In genomic region chr16:77028687-77029417, GRCm38 (mm10) we compare ENCODE assay signal across 9 mouse cellular contexts. TPM values are rescaled to one million over a fixed set of nuclear protein-coding genes. Genes with fewer than 3 reads are reported as not detected.
DNase-seq lines count a peak whose midpoint lies in the region; ATAC-seq lines count a peak whose summit lies in the region.
"Had no signal": no experiment of that assay in that cellular context is flagged by ENCODE, and none has a peak within 500 bp of the region (broad histone marks: within the 10 kb centered on the region; RNA-seq: fewer than 3 reads in every experiment).

No protein-coding gene starts in this region.

- H3K9ac ChIP-seq in forebrain, embryonic 16.5 days (replicated peaks; ENCODE audit: low read depth, low read length) = no peak overlapping the region
- H3K9ac ChIP-seq in embryonic facial prominence, embryonic 15.5 days = no peak overlapping the region
- H3K9ac ChIP-seq: neural tube, embryonic 13.5 days had no signal

- no peak overlapping the region for H3K27ac ChIP-seq in forebrain, embryonic 16.5 days (ENCODE audit: low read length)
- no peak overlapping the region for H3K27ac ChIP-seq in forebrain, embryonic 10.5 days
- peak overlapping the region; percentile 60; the same call in 1 of the 2 replicates for H3K27ac ChIP-seq in embryonic facial prominence, embryonic 15.5 days (replicated peaks)
- H3K27ac ChIP-seq: neural tube, embryonic 13.5 days had no signal

- no peak overlapping the region for H3K4me3 ChIP-seq in forebrain, embryonic 16.5 days (replicated peaks; ENCODE audit: low read length)
- H3K4me3 ChIP-seq in forebrain, embryonic 10.5 days = no peak overlapping the region
- H3K4me3 ChIP-seq in embryonic facial prominence, embryonic 15.5 days (replicated peaks) = no peak overlapping the region
- H3K4me3 ChIP-seq: neural tube, embryonic 13.5 days had no signal

- intact Hi-C loops in heart, postnatal 14 days (cut with DNase I) = loop anchor here (5.0 kb wide), 1 partner anchor 53 kb away; no protein-coding TSS in a partner anchor
- intact Hi-C loops in left cerebral cortex, postnatal 36 days (cut with DNase I) = no loop called here

- no peaks in the 10 kb centered on the region for H3K27me3 ChIP-seq in forebrain, embryonic 16.5 days (replicated peaks; ENCODE audit: control insufficient read depth, insufficient read depth, low read length)
- no peaks in the 10 kb centered on the region for H3K27me3 ChIP-seq in forebrain, embryonic 10.5 days (ENCODE audit: poor library complexity, severe bottlenecking)
- no peaks in the 10 kb centered on the region for H3K27me3 ChIP-seq in embryonic facial prominence, embryonic 15.5 days
- H3K27me3 ChIP-seq: neural tube, embryonic 13.5 days had no signal

- H3K4me1 ChIP-seq in forebrain, embryonic 16.5 days (replicated peaks; ENCODE audit: control insufficient read depth, insufficient read depth, low read length) = peaks cover 18% of the 10 kb centered on the region
- H3K4me1 ChIP-seq in forebrain, embryonic 10.5 days = peaks cover 19% of the 10 kb centered on the region
- H3K4me1 ChIP-seq in embryonic facial prominence, embryonic 15.5 days = peaks cover 13% of the 10 kb centered on the region

- 0 out of 2 replicates have a peak, but pooled peaks have one; percentile 28 for ATAC-seq in forebrain, embryonic 16.5 days
- ATAC-seq in embryonic facial prominence, embryonic 15.5 days (ENCODE audit: insufficient number of reproducible peaks, low FRiP score, low TSS enrichment, low read depth) = no peak
- ATAC-seq in megakaryocyte-erythroid progenitor cell, adult 5-6 weeks (replicated peaks; ENCODE audit: low FRiP score, low TSS enrichment, poor library complexity, severe bottlenecking) = peak; percentile 50

- H3K9me3 ChIP-seq in forebrain, embryonic 16.5 days (ENCODE audit: control insufficient read depth, low read length) = peaks cover 7% of the 10 kb centered on the region
- peaks cover 22% of the 10 kb centered on the region; the same call in 1 of the 2 replicates for H3K9me3 ChIP-seq in forebrain, embryonic 10.5 days
- H3K9me3 ChIP-seq in embryonic facial prominence, embryonic 15.5 days (replicated peaks) = 0 out of 2 replicates have a peak, but pooled peaks cover 5% of the 10 kb centered on the region

- peaks cover 3% of the 10 kb centered on the region for H3K36me3 ChIP-seq in forebrain, embryonic 16.5 days (ENCODE audit: control insufficient read depth, insufficient read depth)
- H3K36me3 ChIP-seq in forebrain, embryonic 10.5 days (replicated peaks) = peaks cover 31% of the 10 kb centered on the region
- peaks cover 16% of the 10 kb centered on the region; the same call in 1 of the 2 replicates for H3K36me3 ChIP-seq in embryonic facial prominence, embryonic 15.5 days

- H3K4me2 ChIP-seq in forebrain, embryonic 16.5 days (ENCODE audit: low read length) = no peak overlapping the region
- peak overlapping the region; percentile 32 for H3K4me2 ChIP-seq in embryonic facial prominence, embryonic 15.5 days (replicated peaks)
- H3K4me2 ChIP-seq: neural tube, embryonic 13.5 days had no signal

- no peak for DNase-seq in forebrain, embryonic 10.5 days (ENCODE audit: extremely low spot score, low spot score)
- peak; percentile 23 for DNase-seq in ZHBTc4 (ENCODE audit: low read depth, low spot score)
- peak; percentile 68 to 75 for DNase-seq in heart, postnatal 14 days
- peak; percentile 39 to 52 for DNase-seq in left cerebral cortex, postnatal 36 days (ENCODE audit: low spot score in 2 of 2)
- no peak for DNase-seq in retina, postnatal 1 day

- WGBS in forebrain, embryonic 16.5 days = 69% methylated on average over 10 of the region's 10 CpGs
- 79% methylated on average over 10 of the region's 10 CpGs for WGBS in forebrain, embryonic 10.5 days
- 63% methylated on average over 10 of the region's 10 CpGs for WGBS in embryonic facial prominence, embryonic 15.5 days

RNA-seq across cellular contexts. Expression of gene Usp25, which starts 15.3 kb away (rescaled TPM):
- polyA plus RNA-seq in forebrain, embryonic 16.5 days (2015; fragmentation: Nextera tagmentation; extraction: Ambion mirVana) = 10.9 and 11.2 TPM in 2 replicates
- polyA plus RNA-seq in forebrain, embryonic 10.5 days (2016; fragmentation: Nextera tagmentation; extraction: Ambion mirVana) = 18.8 and 19.1 TPM in 2 replicates
- polyA plus RNA-seq in embryonic facial prominence, embryonic 15.5 days (2015; fragmentation: Nextera tagmentation; extraction: Ambion mirVana) = 20.5 and 22.9 TPM in 2 replicates
- 10 to 100 TPM; 72.0 to 78.6 TPM for total RNA-seq in heart, postnatal 14 days (2021)
- 10 to 100 TPM; 31.9 TPM for total RNA-seq in left cerebral cortex, postnatal 36 days (2021)
- total RNA-seq in megakaryocyte-erythroid progenitor cell, adult 5-6 weeks (2014; fragmentation: Nextera tagmentation) = 78.1 and 82.8 TPM in 2 replicates
- 103 and 106 TPM in 2 replicates for total RNA-seq in megakaryocyte-erythroid progenitor cell, adult 5-6 weeks (2017)

Comparison
In these comparisons a context has a peak if more than half of its experiments do, and no peak if none do; other contexts are left out.
1. DNase-seq: peak in ZHBTc4 (single experiment), heart, postnatal 14 days (2 of 2) and left cerebral cortex, postnatal 36 days (2 of 2); none in forebrain, embryonic 10.5 days (single experiment) and retina, postnatal 1 day (single experiment).